Mouse (Mus musculus): ENCODE data around the gene Bicd2.
"Not testable (repeated sequence)": the region's sequence is repeated elsewhere in the genome, so short reads cannot be mapped to it uniquely, and the experiment has no call there.

The Bicd2 gene

DNA sequence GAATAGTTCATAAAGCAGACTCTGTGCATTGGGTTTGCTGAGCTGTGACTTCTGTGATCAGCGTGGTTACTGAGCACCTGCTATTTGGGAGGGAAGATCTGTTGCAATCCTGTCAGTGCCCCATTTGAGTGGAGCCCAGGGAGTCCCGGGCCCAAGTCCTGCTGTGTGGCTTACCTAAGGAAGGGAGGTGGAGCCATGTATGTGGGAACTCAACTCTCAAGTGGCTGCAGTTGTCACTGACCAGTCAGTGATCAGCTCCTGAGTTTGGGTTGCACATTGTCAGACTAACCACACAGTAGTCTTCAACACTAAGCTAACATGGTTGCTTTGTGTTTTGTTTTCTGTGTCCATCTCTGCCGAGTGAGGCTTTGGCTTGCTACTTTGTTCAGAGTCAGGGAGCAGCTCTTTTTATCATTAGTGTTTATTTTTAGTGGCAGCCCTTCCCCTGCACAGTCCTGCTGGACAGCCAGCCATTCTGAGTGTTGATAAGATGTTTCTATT lies 19.6 kb downstream of the Bicd2 start:
- no peak for DNase-seq (ENCODE audit: low spot score)

DNA sequence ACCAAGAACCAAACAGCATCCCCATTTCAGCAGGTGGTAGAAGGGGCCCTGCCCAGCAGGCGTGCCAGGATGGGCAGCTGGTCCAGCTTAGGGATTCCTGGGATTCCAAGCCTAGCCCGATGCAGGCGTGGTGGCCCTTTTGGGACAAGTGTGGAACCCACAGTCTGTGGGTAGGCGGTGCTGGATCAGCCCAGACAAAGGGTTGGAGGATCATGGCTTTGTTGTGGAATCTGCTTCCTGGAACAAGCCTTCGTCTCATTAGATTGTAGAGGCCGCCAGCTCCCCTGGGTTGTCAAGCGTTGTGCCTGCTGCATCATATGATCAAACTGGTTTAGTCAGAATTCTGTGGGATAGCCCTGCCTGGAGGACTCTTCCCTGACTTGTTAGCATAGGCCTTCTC lies 21.0 kb downstream of the Bicd2 start:
- DNase-seq (ENCODE audit: low spot score): no peak

DNA sequence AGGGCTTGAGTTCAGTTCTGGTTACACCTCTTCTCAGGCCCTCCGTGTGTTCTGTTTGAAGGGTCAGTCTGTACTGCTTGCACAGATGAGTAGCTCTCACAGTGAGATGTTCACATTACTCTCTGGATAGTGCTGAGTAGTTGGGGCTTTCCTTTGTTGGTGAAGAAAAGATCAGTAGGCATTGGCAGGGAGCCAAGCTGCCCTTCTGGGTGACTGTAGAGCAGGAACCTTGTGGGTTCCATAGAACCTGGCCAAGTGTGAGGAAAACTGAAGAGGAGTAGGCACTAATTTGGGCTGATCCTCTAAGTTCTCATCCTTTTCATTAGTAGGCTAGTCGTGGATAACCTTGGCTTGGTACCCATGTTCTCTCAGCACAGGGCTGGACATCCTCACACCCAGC lies 21.4 kb downstream of the Bicd2 start:
- no peak for DNase-seq (ENCODE audit: low spot score)

DNA sequence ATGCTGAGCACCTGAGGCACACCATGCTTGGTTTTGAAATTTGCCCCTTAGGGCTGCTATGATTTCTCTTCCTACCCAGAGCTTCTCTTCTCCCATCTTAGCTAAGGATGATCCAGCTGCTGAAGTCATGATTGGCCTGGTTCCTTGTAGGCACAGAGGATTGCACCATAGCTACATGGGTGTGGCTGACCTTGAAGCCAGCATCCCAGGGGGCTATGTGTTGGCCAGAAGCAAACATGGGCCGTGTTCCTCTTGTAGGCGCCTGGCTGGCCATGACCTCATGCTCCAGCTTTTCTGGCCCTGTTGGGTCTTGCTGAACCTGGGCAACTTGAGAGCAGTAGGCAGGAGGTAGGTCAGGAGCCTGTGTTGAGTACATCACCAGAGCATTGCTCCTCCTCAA lies 23.3 kb downstream of the Bicd2 start:
- no peak for DNase-seq (ENCODE audit: low spot score)

DNA sequence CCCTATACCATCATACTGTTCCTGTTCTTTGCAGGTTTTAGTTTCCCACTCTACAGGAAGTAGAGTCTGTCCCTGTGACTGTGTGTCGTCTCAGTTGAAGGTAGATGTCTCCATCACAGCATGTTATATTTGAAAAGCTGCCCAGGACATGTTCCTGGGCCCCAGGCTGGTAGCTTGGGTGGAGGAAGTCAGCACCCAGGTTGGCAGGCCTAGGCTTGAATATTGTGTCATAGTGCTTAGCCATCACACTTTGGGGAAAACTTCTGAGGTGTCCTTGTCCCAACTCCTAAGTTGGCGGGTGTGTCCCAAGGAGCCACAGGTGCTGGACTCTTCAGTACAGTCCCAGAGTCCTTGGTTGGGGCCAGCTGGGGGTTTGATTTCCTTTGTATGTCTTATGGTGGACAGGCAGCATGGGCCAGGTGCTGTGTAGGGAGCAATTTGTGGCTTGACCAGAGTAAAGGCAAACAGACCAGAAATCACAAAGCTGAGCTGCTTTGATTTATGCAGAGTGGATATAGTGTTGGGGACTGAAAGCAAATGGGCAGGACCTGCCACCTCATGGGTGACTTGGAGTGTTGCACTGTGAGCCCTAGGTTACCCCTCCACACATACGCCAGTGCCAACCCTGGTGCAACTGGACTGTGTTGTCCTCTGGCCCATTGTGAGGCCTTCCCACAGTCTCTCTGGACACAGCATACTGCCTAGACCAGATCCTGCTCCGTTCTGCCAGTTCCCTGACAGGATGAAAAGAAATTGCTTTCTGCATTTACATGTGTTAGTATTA lies 26.5 kb downstream of the Bicd2 start:
- no peak for DNase-seq (ENCODE audit: low spot score)

DNA sequence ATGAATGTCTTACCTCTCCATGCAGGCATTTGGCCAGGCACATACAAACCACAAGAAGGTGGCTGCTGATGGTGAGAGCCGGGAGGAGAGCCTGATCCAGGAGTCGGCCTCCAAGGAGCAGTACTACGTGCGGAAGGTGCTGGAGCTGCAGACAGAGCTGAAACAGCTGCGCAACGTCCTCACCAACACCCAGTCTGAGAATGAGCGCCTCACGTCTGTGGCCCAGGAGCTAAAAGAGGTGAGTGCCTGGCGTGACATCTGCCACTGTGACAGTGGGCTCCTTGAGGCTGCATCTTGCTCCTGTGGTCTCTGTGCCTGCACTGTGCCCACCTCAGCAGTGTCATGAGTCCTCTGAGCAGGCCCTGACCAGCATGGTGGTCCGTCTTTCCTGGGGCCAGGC lies 28.0 kb downstream of the Bicd2 start:
- DNase-seq (ENCODE audit: low spot score): no peak

DNA sequence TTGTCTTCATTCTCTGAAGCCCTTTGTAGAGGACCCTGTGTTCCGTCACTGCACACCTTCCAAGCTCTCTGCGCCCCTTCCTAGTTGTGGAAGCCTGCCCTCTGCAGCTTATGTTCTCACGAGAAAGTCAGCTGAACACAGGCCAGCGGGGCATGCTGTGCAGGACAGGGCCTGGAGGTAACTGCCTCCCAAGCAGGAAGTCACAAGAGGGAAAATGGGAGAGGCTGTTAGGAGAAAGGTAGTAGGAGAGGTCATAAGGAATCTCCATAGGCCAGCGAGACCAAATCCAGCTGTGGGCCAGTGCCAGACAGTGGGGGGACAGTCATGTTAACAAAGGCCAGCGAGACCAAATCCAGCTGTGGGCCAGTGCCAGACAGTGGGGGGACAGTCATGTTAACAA lies 28.8 kb downstream of the Bicd2 start:
- not testable (repeated sequence) for DNase-seq (ENCODE audit: low spot score)

DNA sequence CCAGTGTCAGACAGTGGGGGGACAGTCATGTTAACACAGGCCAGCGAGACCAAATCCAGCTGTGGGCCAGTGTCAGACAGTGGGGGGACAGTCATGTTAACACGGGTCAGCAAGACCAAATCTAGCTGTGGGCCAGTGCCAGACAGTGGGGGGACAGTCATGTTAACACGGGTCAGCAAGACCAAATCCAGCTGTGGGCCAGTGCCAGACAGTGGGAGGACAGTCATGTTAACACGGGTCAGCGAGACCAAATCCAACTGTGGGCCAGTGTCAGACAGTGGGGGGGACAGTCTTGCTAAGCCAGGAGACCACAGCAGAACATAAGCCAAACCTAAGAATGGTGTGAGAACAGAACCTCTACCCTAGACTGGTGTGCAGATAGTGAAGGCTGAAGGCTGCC lies 29.5 kb downstream of the Bicd2 start:
- DNase-seq (ENCODE audit: low spot score): not testable (repeated sequence)

DNA sequence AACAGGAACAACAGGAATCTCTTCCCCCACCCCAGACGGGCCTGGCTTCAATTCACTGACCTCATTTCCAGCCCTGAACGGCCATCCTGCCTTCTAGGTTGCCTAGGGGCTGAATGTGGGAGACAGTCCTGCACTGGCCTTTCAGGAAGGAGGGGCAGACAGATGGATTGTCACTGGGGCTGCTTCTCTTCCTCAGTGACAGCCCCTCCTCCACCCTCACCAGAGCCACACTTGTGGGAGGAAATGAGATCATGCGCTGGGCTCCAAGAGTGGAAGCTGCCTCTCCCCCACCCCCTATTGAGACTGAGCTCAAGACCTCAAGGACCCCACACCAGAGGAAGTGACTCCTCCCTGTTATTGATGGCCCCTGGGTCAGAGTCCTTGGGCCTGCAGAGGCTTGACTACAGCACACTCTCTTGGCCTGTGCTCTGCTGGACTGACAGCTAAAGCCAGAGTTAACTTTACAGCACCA lies 30.1 kb downstream of the Bicd2 start:
- no peak for DNase-seq (ENCODE audit: low spot score)

DNA sequence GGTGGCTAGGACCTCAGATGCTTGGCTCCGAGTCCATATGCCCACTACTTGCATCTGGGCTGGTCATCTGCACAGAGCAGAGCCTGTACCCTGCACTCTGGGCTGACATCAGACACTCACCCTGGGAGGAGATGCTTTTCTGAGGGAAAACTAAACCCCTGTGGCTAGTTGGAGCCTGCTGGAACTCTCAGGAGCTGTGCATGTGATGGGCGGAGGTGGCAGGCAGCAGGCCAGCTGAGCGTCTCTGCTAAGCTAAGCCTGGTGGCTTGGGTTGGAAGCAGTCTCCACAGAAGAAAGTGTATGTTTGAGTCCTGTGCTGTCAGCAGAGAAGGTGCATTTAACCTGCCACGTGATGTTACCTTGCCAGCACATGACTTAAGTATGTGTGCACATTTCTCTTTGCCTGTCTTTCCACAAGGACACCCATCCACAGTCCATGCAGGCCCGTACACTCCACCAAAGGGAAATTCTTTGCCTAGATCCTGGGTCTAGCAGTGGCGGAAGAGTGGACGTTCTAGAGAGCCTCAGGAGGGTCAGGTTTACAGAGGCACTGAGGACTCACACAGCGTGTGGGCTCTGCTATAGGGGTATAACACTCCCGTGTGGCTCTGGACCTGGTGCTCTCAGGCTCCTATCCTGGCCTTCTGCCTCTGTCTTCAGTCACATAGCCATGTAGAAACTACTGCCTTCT lies 31.1 kb downstream of the Bicd2 start:
- no peak for DNase-seq (ENCODE audit: low spot score)

DNA sequence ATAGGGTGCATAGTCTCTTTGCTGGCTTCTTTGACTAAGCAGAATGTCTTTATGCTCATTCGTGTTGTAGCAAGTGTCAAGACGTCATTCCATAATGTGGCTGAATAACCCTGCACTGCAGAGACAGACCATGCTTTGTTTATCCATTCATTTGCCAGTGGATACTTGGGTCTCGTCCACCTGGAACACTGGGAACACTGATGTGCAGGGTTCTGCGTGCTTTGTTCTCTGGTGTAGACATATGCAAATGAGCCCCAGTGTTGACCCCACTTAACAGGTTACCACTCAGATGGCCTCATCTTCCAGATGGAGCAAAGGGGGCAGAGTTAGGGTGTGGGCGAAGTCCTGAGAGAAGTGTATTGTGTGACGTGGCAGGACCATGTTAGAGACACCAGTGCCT lies 32.9 kb downstream of the Bicd2 start:
- no peak for DNase-seq (ENCODE audit: low spot score)

DNA sequence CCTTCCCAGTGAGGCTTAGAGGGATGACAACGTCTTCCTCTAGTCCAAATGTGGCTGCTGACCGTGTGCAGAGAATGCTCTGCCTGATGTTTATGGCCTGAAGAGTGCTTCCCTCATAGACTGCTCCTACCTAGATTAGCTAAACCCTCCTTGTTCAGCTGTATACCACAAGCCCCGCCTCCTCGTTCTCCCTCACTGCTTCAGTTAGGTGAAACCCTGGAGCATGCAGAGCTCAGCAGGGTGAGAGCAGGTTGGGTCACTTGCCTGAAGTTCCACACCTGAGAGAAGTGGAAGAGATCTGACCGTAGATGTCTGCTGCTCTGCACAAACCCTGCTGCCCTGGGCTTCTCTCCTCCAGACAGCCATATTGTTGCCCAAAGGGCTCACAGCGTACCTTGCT lies 33.3 kb downstream of the Bicd2 start:
- DNase-seq (ENCODE audit: low spot score): no peak

DNA sequence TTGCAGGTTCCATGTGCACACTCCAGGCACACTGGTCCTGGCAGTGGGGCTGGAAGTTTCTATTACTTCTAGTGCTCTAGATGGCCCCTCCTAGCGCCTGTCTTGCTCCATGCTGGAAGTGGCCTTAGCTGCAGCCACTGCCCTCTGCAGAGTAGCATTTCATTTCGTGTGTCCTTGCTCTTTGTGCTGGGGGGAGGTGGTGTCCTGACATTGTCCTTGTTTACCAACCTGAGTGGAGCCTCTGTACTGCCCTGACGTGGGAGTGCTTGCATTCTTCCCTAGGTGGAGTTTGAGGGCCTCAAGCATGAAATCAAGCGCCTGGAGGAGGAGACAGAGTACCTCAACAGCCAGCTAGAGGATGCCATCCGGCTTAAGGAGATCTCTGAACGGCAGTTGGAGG lies 36.2 kb downstream of the Bicd2 start:
- DNase-seq (ENCODE audit: low spot score): no peak

DNA sequence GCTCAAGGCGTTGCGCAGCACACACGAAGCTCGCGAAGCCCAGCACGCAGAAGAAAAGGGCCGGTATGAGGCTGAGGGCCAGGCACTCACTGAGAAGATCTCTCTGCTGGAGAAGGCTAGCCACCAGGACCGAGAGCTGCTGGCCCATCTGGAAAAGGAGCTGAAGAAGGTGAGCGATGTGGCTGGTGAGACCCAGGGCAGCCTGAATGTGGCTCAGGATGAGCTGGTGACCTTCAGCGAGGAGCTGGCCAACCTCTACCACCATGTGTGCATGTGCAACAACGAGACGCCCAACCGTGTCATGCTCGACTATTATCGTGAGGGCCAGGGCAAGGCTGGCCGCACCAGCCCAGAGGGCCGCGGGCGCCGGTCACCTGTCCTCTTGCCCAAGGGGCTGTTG lies 37.9 kb downstream of the Bicd2 start:
- no peak for DNase-seq (ENCODE audit: low spot score)

DNA sequence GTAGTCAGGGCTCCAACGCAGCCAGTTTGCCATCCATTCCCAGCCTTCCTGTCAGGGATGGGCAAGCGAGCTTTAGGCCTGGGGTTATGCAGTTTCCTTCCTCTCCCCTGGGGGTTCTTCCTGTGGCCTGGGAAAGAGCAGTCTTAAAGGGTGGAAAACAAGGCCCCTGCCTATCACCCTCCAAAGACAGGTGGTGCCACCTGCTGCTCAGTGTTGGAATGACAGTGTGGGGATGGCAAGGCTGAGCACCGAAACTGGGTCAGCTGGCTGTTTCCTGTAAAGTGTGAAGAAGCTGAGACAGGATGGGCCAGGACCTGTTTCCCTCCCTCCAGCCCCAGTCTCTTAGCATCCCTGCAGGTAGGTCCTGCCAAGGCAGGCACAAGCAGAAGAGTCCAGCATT lies 39.8 kb downstream of the Bicd2 start:
- DNase-seq (ENCODE audit: low spot score): peak; percentile 68

DNA sequence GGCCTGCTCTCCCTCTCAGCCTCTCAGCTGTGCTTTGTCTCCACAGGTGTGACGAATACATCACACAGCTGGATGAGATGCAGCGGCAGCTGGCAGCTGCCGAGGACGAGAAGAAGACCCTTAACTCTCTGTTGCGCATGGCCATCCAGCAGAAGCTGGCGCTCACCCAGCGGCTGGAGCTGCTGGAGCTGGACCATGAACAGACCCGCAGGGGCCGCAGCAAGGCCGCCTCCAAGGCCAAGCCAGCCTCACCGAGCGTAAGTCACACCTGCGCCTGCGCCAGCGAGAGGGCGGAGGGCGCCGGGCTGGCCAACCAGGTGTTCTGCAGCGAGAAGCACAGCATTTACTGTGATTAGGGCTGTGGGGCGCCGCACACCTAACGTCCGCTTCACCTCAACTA lies 41.6 kb downstream of the Bicd2 start:
- DNase-seq (ENCODE audit: low spot score): no peak

DNA sequence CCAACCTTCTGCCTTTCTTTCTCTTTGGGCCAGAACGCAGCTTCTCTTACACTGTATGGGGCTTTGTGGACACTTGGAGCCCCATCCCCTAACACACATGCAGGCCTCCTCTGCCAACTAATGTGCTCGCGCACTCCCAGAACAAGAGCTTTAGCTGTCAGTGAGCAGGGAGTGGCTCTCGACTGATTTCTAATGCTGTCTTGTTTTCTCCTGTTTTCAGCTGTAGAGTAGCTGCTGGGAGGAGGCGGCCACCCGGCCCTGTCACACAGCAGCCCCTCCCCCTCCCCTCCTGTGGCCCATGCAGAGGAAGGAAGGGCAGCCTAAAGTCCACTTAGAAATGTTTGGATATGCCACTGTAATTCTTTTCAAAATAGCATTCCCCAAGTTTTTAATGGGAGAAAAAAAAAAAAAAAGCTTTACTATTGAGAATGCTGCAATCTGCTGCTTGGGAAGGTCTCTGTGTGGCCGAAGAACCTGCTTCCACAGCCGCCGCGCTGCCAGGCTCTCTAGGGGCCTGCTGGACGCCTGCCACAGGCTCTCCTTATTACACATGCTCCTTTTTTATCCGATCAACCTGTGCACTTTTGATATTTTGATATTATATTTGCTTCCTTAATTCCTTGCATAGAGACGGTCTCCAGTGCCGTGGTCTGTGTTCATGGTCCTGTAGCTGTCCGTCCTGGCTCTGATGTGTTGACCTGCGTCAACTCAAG lies 43.5 kb downstream of the Bicd2 start:
- no peak for DNase-seq (ENCODE audit: low spot score)

DNA sequence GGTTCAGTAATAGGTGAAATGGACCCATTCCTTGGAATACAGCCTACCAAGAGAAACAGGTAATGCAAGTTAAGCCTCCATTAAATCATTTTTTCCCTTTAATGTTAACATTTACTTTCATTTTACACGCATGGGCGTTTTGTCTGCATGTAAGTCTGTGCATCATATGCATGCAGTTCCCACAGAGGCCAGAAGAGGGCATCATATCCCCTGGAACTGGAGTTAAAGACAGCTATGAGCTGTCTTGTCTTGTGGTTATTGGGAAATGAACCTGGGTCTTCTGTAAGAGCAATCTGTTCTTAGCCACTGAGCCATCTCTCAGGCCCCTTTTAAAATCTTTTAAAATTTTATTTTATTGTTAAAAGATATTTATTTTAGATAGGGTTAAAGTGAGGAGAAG lies 50.0 kb downstream of the Bicd2 start:
- no peak for DNase-seq (ENCODE audit: low spot score)

DNA sequence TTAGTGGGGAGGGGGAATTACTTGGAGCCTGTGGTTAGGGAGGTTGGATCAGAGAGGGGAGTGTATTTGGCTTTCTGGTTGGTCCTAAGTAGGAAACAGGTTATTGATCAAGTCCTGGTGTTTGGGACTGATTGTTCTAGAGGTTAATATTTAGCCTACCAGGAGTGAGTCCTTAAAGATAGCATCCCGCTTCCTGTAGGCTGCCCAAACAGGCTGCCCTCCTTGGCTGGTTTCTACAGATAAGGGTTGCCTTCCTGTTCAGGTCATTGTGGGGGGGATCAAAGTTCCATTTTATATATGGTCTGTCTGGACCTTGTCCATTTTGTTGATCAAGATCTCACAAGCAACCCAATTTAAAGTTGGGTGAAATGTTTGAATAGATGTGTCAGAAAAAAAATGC lies 52.2 kb downstream of the Bicd2 start:
- DNase-seq (ENCODE audit: low spot score): no peak

DNA sequence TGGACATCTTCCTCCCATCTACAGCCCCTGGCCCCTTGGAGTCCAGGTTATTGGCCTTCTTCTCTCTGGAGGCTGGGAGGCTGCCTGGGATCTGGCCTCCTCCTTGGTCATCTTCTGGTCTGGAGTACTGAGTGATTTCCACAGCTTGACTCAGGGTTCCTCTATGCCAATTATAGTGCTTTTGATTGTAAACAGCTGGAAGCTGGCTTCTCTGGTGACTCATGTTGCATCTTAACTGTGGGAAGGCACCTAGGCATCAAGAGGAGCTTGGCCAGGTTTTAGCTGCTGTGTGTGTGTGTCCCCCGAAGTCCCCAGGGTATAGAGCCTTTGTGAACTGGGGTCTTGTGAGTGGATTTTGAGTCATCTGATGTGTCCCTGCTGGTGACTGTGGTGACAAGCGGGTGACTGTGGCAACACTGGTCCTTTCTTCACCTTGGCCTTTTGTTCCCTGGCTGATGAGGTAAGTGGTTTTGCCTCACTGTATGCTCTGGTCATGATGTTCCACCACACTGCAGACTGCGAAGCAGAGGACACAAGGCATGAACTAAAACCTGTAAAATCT lies 53.6 kb downstream of the Bicd2 start:
- DNase-seq (ENCODE audit: low spot score): no peak

DNA sequence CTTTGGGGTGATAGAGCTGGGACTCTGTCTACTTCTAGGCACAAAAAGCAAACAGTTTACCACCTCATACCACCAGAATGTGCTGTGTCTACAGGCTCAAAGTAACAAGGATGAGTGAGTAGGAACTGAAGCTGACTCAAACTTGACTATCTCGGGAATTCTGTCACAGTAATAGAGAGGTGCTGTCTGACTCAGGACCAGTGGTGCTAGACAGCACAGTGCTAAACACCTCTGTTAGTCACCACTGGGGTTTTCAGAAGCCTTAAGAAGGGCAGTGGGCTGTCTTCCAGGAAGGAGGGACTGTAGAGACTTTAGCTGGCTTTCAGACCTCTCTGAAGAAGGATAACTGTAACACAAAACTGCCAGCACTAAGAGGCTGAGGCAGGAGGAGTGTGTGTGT lies 55.4 kb downstream of the Bicd2 start:
- no peak for DNase-seq (ENCODE audit: low spot score)

DNA sequence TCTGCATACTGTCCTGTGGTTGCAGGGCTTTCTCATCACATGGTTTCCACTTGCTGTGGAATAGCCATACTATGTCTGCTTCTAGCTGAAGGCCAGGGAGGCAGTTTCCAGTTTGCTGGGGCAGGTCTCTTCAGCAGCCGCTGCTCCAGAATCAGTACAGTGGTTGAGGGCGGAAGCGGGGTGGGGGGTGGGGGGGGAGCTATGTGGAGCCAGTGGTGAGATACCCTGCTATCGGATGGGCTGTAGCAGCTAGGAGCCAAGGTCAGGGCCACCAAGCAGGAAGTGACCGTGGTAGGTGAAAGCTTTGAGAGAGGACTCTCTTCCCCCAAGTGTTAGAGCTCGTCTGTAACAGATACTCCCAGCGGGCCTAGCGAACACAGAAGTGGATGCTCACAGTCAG lies 56.8 kb downstream of the Bicd2 start:
- no peak for DNase-seq (ENCODE audit: low spot score)

DNA sequence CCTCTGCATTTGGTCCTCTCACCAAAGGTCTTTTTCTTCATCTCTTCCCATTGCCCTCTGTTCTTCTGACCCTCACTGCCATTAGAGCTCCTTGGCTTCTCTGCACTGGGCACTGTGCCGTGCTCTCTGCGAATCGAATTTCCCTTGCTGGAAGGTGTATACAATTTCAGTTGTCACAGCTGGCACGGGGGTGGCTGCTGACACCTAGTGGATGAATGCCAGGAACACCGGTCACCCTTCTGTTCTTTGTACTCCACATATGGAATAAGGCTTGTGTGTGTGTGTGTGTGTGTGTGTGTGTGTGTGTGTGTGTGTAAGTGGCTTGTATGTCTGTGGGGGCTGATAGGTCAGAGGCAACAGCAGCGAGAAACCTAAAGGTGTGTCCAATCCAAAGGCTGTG lies 58.8 kb downstream of the Bicd2 start:
- DNase-seq (ENCODE audit: low spot score): no peak

All from urinary bladder, postnatal 10 days (tissue).